Mouse (Mus musculus) layer of hippocampus, postnatal 25 days (tissue): ENCODE results near the gene Traf3ip1. TPM values are rescaled to one million over a fixed set of nuclear protein-coding genes. Genes with fewer than 3 reads are reported as not detected.
"Not testable (repeated sequence)": the region's sequence is repeated elsewhere in the genome, so short reads cannot be mapped to it uniquely, and the experiment has no call there.

Source experiments
- DNase-seq, 2 experiments: peaks; one replicate each; pipeline ENCODE4 v3.0.0; 2022; ENCODE audit warnings: mixed read lengths in 2 of 2, low spot score in 1 of 2; ENCODE audit errors: extremely low spot score in 1 of 2
- total RNA-seq, 2 experiments: library from RNA; stranded (reverse); gene quantifications; 2 replicates each; pipeline ENCODE4 v1.2.3; 2021

The Traf3ip1 gene
- total RNA-seq, 2 experiments from 2014 or later = 10.7 to 12.8 TPM

- no peak for DNase-seq
Measured at GRCm38 (mm10) chr1:91464436-91464835, 30.0 kb upstream of the Traf3ip1 start.

GRCm38 (mm10) chr1:91465244-91465643, 29.2 kb upstream of the Traf3ip1 start:
- no peak for DNase-seq

- DNase-seq = no peak
Measured at GRCm38 (mm10) chr1:91466186-91466585, 28.3 kb upstream of the Traf3ip1 start.

GRCm38 (mm10) chr1:91469888-91470419, 24.5 kb upstream of the Traf3ip1 start:
- no peak for DNase-seq

GRCm38 (mm10) chr1:91478145-91478544, 16.3 kb upstream of the Traf3ip1 start:
- not testable (repeated sequence) for DNase-seq

GRCm38 (mm10) chr1:91478958-91479357, 15.5 kb upstream of the Traf3ip1 start:
- DNase-seq = no peak

GRCm38 (mm10) chr1:91482616-91483211, 11.7 kb upstream of the Traf3ip1 start:
- DNase-seq = no peak

- peak; percentile 68 to 94 for DNase-seq
Measured at GRCm38 (mm10) chr1:91483304-91484010, 11.0 kb upstream of the Traf3ip1 start.

GRCm38 (mm10) chr1:91484011-91484346, 10.5 kb upstream of the Traf3ip1 start:
- no peak for DNase-seq

- DNase-seq = no peak
Measured at GRCm38 (mm10) chr1:91485422-91485821, 9.0 kb upstream of the Traf3ip1 start.

- no peak for DNase-seq
Measured at GRCm38 (mm10) chr1:91486165-91486564, 8.3 kb upstream of the Traf3ip1 start.

GRCm38 (mm10) chr1:91490322-91490721, 4.1 kb upstream of the Traf3ip1 start:
- no peak for DNase-seq

- DNase-seq = no peak
Measured at GRCm38 (mm10) chr1:91492740-91493139, 1.7 kb upstream of the Traf3ip1 start.

- DNase-seq = no peak
Measured at GRCm38 (mm10) chr1:91493938-91494337, 509 bp upstream of the Traf3ip1 start.

- no peak for DNase-seq
Measured at GRCm38 (mm10) chr1:91495321-91495720, 874 bp downstream of the Traf3ip1 start.

GRCm38 (mm10) chr1:91498579-91498978, 4.1 kb downstream of the Traf3ip1 start:
- DNase-seq = no peak

- DNase-seq = no peak
Measured at GRCm38 (mm10) chr1:91504615-91505014, 10.2 kb downstream of the Traf3ip1 start.

GRCm38 (mm10) chr1:91514916-91515315, 20.5 kb downstream of the Traf3ip1 start:
- no peak for DNase-seq

GRCm38 (mm10) chr1:91515642-91516041, 21.2 kb downstream of the Traf3ip1 start:
- no peak for DNase-seq

GRCm38 (mm10) chr1:91523759-91524158, 29.3 kb downstream of the Traf3ip1 start:
- peak in 1 of 2 experiments; percentile 62 for DNase-seq

GRCm38 (mm10) chr1:91525838-91526237, 31.4 kb downstream of the Traf3ip1 start:
- peak in 1 of 2 experiments; percentile 11 for DNase-seq

GRCm38 (mm10) chr1:91530166-91530565, 35.7 kb downstream of the Traf3ip1 start:
- no peak for DNase-seq
